Mouse (Mus musculus): ENCODE measurements around the gene Zdhhc12. TPM values are rescaled to one million over a fixed set of nuclear protein-coding genes. Genes with fewer than 3 reads are reported as not detected.

The Zdhhc12 gene
- total RNA-seq, 1 experiment: 133 TPM

DNA sequence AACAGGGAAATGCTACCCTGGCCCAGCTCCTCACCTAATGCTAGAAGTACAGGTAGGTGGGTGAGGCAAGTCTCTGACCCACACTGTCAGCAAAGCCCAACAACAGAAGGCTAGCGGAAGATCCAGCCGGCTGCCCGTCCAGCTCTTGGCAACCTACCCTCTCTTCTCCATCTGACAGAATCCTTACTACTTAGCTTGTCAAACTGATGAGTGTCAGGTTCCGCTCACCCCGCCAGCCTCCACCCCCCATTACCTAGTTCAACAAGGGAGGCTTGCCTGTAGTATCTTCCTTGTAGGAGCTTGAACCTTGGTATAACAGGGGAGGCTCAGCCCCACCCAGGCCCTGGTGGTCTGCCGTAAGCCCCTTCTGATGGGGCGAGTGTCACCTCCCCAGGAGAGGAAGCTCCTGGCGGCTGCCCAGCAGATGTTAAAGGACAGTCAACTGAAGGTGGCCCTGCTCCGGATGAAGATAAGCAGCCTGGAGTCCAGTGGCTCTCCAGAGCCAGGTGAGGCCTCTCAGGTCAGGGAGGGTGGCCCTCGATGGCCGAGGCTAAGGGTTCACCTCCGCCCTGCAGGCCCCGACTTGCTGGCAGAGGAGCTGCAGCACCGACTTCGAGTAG, 13.2 kb downstream of the Zdhhc12 start:
- in situ Hi-C loops (cut with MboI; ENCODE audit: low sequenced_read_pairs in 2 of 2, unreplicated experiment in 2 of 2): no loop called here
- DNase-seq (ENCODE audit: low read depth, low spot score): no peak
- H3K27ac ChIP-seq (ENCODE audit: insufficient read depth, low read depth, low read length, poor library complexity, severe bottlenecking): no peak overlapping the region
- H3K9ac ChIP-seq (ENCODE audit: insufficient read depth, low read depth, low read length, poor library complexity, severe bottlenecking): peak overlapping the region; percentile 14
- TF ChIP-seq MAFK (IDR thresholded peaks at IDR 0.05; ENCODE audit: insufficient read depth, low read depth, low read length): no peak
- TF ChIP-seq HCFC1 (IDR thresholded peaks at IDR 0.05; ENCODE audit: borderline replicate concordance, insufficient read depth, low read length): no peak
- TF ChIP-seq ZC3H11A (IDR thresholded peaks at IDR 0.05; ENCODE audit: borderline replicate concordance, low read depth, low read length): no peak
- TF ChIP-seq ZNF384 (IDR thresholded peaks at IDR 0.05; ENCODE audit: low read depth, low read length): no peak
- TF ChIP-seq CHD2 (IDR thresholded peaks at IDR 0.05; ENCODE audit: low read depth, low read length): no peak
- no peaks in the 10 kb centered on the region for H3K9me3 ChIP-seq (ENCODE audit: control insufficient read depth, insufficient read depth, low read depth, low read length)
- 0 out of 4 replicates have a peak overlapping the region, but pooled peaks of 1 of the 2 experiments have one; percentile 21 for H3K4me3 ChIP-seq (ENCODE audit: insufficient read depth in 1 of 2, low read depth in 1 of 2, low read length in 2 of 2, poor library complexity in 1 of 2, severe bottlenecking in 1 of 2)
- no peaks in the 10 kb centered on the region for H3K36me3 ChIP-seq (ENCODE audit: control insufficient read depth, insufficient read depth, low read length, poor library complexity, severe bottlenecking)
- H3K4me1 ChIP-seq (ENCODE audit: control insufficient read depth in 2 of 2, insufficient read depth in 2 of 2, low read length in 2 of 2, poor library complexity in 1 of 2): peaks cover 3 to 15% of the 10 kb centered on the region in 2 experiments; a peak in 3 of 4 replicates

DNA sequence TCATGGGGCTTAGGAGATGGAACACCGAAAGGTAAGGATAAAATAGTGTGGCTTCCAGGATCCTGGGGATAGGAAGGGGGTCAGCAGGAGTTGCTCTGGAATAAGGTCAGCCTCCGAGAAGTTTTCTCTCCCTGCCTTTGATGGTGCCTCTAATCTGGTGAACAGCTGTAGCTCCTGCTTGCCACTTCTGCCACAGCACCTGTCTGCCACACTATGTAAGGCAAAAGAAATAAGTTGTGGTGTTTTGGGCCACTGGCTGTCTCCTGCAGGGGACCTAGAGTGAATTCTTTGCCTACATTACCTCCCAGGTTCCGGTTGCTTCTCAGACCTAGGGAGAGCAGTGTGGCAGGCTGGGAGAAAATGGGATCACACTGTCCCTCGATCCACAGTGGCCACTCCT, 14.7 kb downstream of the Zdhhc12 start:
- Histone ChIP-seq H3K36me3 (ENCODE audit: control insufficient read depth, insufficient read depth, low read length, poor library complexity, severe bottlenecking) (peaks cover 2% of the 10 kb centered on the region; the same call in 1 of the 2 replicates), H3K9me3 (ENCODE audit: control insufficient read depth, insufficient read depth, low read depth, low read length) (no peaks in the 10 kb centered on the region), H3K4me1 (ENCODE audit: control insufficient read depth in 2 of 2, insufficient read depth in 2 of 2, low read length in 2 of 2, poor library complexity in 1 of 2) (peaks cover 0 to 10% of the 10 kb centered on the region in 2 experiments; a peak in 2 of 4 replicates), H3K4me3 (ENCODE audit: insufficient read depth in 1 of 2, low read depth in 1 of 2, low read length in 2 of 2, poor library complexity in 1 of 2, severe bottlenecking in 1 of 2) (peak overlapping the region; percentile 70 to 78; a peak in 2 of 4 replicates), H3K9ac (ENCODE audit: insufficient read depth, low read depth, low read length, poor library complexity, severe bottlenecking) (peak overlapping the region; percentile 32), H3K27ac (ENCODE audit: insufficient read depth, low read depth, low read length, poor library complexity, severe bottlenecking) (no peak overlapping the region)
- in situ Hi-C loops (cut with MboI; ENCODE audit: low sequenced_read_pairs in 2 of 2, unreplicated experiment in 2 of 2): no loop called here
- TF ChIP-seq ZNF384 (IDR thresholded peaks at IDR 0.05; ENCODE audit: low read depth, low read length) (no peak), CHD2 (IDR thresholded peaks at IDR 0.05; ENCODE audit: low read depth, low read length) (no peak), MAFK (IDR thresholded peaks at IDR 0.05; ENCODE audit: insufficient read depth, low read depth, low read length) (no peak), HCFC1 (IDR thresholded peaks at IDR 0.05; ENCODE audit: borderline replicate concordance, insufficient read depth, low read length) (no peak)
- no peak for DNase-seq (ENCODE audit: low read depth, low spot score)

DNA sequence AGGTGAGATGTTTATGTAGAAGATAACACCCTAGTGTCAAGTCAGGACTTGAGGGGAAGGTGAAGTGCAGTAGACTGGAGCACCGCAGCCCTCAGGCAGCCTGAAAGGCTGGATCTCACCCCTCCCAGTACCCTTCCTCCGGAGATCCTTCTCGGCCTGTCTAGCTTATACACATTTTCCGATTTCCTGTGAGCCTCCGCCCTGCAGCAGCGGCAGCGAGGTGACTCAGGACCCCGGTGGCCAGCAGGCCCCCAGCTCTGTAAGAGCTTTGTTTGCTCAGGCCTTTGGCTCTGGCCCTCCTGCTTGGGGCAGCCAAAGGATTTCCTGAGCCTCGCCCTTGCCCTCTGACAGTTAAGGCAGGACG, 15.1 kb downstream of the Zdhhc12 start:
- no peak for DNase-seq (ENCODE audit: low read depth, low spot score)
- in situ Hi-C loops (cut with MboI; ENCODE audit: low sequenced_read_pairs in 2 of 2, unreplicated experiment in 2 of 2): no loop called here
- no peak overlapping the region; the same call in 1 of the 2 replicates for H3K27ac ChIP-seq (ENCODE audit: insufficient read depth, low read depth, low read length, poor library complexity, severe bottlenecking)
- peaks cover 0 to 10% of the 10 kb centered on the region in 2 experiments; a peak in 2 of 4 replicates for H3K4me1 ChIP-seq (ENCODE audit: control insufficient read depth in 2 of 2, insufficient read depth in 2 of 2, low read length in 2 of 2, poor library complexity in 1 of 2)
- peaks cover 2% of the 10 kb centered on the region; the same call in 1 of the 2 replicates for H3K36me3 ChIP-seq (ENCODE audit: control insufficient read depth, insufficient read depth, low read length, poor library complexity, severe bottlenecking)
- no peaks in the 10 kb centered on the region for H3K9me3 ChIP-seq (ENCODE audit: control insufficient read depth, insufficient read depth, low read depth, low read length)
- TF ChIP-seq ZNF384 (IDR thresholded peaks at IDR 0.05; ENCODE audit: low read depth, low read length) (no peak), ZC3H11A (IDR thresholded peaks at IDR 0.05; ENCODE audit: borderline replicate concordance, low read depth, low read length) (no peak), MAFK (IDR thresholded peaks at IDR 0.05; ENCODE audit: insufficient read depth, low read depth, low read length) (no peak), HCFC1 (IDR thresholded peaks at IDR 0.05; ENCODE audit: borderline replicate concordance, insufficient read depth, low read length) (no peak), CHD2 (IDR thresholded peaks at IDR 0.05; ENCODE audit: low read depth, low read length) (no peak)
- peak overlapping the region; percentile 32 for H3K9ac ChIP-seq (ENCODE audit: insufficient read depth, low read depth, low read length, poor library complexity, severe bottlenecking)
- peak overlapping the region; percentile 70 to 78 for H3K4me3 ChIP-seq (ENCODE audit: insufficient read depth in 1 of 2, low read depth in 1 of 2, low read length in 2 of 2, poor library complexity in 1 of 2, severe bottlenecking in 1 of 2)

DNA sequence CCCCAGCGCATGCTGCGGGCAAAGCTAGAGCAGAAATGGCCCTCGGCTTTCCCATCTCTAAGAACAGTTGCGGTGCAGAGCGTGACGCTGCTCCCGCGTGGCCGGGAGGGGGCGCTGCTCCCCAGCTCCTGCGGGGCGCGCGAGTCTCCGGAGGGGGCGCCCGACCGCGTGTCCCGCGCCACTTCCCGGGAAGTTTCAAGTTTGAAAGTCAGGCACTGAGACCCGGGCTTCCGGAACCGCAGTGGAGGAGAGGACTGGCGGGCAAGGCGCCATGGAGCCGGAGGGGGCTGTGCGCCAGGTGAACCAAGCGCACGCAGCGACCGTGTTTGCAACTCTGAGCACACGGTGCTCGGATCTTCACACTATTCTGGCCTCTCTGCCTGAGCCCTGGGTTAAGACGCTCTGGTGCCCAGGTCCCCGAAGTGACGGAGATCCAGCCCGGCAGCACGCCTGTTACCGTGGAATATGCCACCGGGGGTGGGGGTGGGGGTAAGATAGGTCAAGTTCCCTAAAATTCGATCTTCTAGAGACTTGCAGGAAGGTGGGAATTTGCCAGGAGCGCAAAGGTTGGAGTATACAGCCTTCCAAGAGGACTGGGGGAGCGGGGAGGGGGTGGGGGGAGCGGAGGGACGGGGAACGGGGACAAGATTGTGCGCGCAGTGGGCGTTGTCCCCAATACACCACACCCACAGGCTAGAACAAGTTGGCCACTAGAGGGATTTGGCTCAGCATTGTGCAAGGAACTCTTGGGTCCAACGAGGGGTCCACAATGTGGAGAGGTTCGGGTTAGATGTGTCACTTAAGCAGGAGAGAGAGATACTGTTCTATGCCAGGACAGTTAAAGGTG, 15.7 kb downstream of the Zdhhc12 start, which contains the start of gene Pkn3:
TSS of gene Pkn3 (plus strand) at position 183 of the 847 bp plus-strand sequence.
- TF ChIP-seq CHD2 (IDR thresholded peaks at IDR 0.05; ENCODE audit: low read depth, low read length) (no peak), HCFC1 (IDR thresholded peaks at IDR 0.05; ENCODE audit: borderline replicate concordance, insufficient read depth, low read length) (peak; percentile 69; the same call in 1 of the 2 replicates), ZNF384 (IDR thresholded peaks at IDR 0.05; ENCODE audit: low read depth, low read length) (peak; percentile 74)
- DNase-seq (ENCODE audit: low read depth, low spot score): no peak
- peaks cover 0 to 10% of the 10 kb centered on the region in 2 experiments; a peak in 2 of 4 replicates for H3K4me1 ChIP-seq (ENCODE audit: control insufficient read depth in 2 of 2, insufficient read depth in 2 of 2, low read length in 2 of 2, poor library complexity in 1 of 2)
- in situ Hi-C loops (cut with MboI; ENCODE audit: low sequenced_read_pairs in 2 of 2, unreplicated experiment in 2 of 2): no loop called here
- peak within 1 kb of the TSS; percentile 70 to 78 for H3K4me3 ChIP-seq (ENCODE audit: insufficient read depth in 1 of 2, low read depth in 1 of 2, low read length in 2 of 2, poor library complexity in 1 of 2, severe bottlenecking in 1 of 2)
- no peaks in the 10 kb centered on the region for H3K9me3 ChIP-seq (ENCODE audit: control insufficient read depth, insufficient read depth, low read depth, low read length)
- H3K36me3 ChIP-seq (ENCODE audit: control insufficient read depth, insufficient read depth, low read length, poor library complexity, severe bottlenecking): peaks cover 2% of the 10 kb centered on the region; the same call in 1 of the 2 replicates
- H3K27ac ChIP-seq (ENCODE audit: insufficient read depth, low read depth, low read length, poor library complexity, severe bottlenecking): peak within 1 kb of the TSS; percentile 72
- H3K9ac ChIP-seq (ENCODE audit: insufficient read depth, low read depth, low read length, poor library complexity, severe bottlenecking): peak within 1 kb of the TSS; percentile 81

All from ES-E14 (cell line).